Comparison of ENCODE assay signal across 10 mouse cellular contexts in genomic region chr4:18649153-18649552, GRCm38 (mm10).
DNase-seq lines count a peak whose midpoint lies in the region; ATAC-seq and TF ChIP-seq lines count a peak whose summit lies in the region.
"Had no signal": no experiment of that assay in that cellular context is flagged by ENCODE, and none has a peak within 500 bp of the region (broad histone marks: within the 10 kb centered on the region; RNA-seq: fewer than 3 reads in every experiment).

No protein-coding gene starts in this region.

- H3K9ac ChIP-seq in forebrain, postnatal 0 days, result no peak overlapping the region
- H3K9ac ChIP-seq in limb, embryonic 14.5 days (ENCODE audit: low read depth, low read length, severe bottlenecking), result no peak overlapping the region

- no peak; the same call in 1 of the 2 replicates for ATAC-seq in forebrain, postnatal 0 days
- ATAC-seq in limb, embryonic 14.5 days (ENCODE audit: low FRiP score, low read depth), result no peak
- ATAC-seq in megakaryocyte progenitor cell, adult 5-6 weeks (replicated peaks; ENCODE audit: poor library complexity), result no peak

- WGBS in forebrain, postnatal 0 days, result 29% methylated on average over 1 of the region's 1 CpGs
- 60% methylated on average over 1 of the region's 1 CpGs for WGBS in forebrain, embryonic 10.5 days
- 25% methylated on average over 1 of the region's 1 CpGs for WGBS in limb, embryonic 14.5 days
- whole genome bisulfite sequencing in limb, embryonic 10.5 days, result 54% methylated on average over 1 of the region's 1 CpGs

- no peaks in the 10 kb centered on the region for H3K36me3 ChIP-seq in forebrain, postnatal 0 days (ENCODE audit: insufficient read depth)
- no peaks in the 10 kb centered on the region for H3K36me3 ChIP-seq in forebrain, embryonic 10.5 days (replicated peaks)
- no peaks in the 10 kb centered on the region for H3K36me3 ChIP-seq in limb, embryonic 14.5 days (ENCODE audit: control insufficient read depth, insufficient read depth, low read length)
- no peaks in the 10 kb centered on the region for H3K36me3 ChIP-seq in limb, embryonic 10.5 days
- H3K36me3 ChIP-seq: G1E had no signal

- H3K9me3 ChIP-seq in forebrain, postnatal 0 days (ENCODE audit: low read length), result no peaks in the 10 kb centered on the region
- no peaks in the 10 kb centered on the region for H3K9me3 ChIP-seq in forebrain, embryonic 10.5 days
- H3K9me3 ChIP-seq in limb, embryonic 14.5 days (ENCODE audit: control insufficient read depth, low read length), result no peaks in the 10 kb centered on the region
- H3K9me3 ChIP-seq in limb, embryonic 10.5 days (replicated peaks), result no peaks in the 10 kb centered on the region
- H3K9me3 ChIP-seq: G1E had no signal

- no peaks in the 10 kb centered on the region for H3K4me1 ChIP-seq in forebrain, postnatal 0 days (ENCODE audit: insufficient read depth)
- H3K4me1 ChIP-seq in forebrain, embryonic 10.5 days, result no peaks in the 10 kb centered on the region
- H3K4me1 ChIP-seq in limb, embryonic 14.5 days (ENCODE audit: control insufficient read depth, insufficient read depth, low read length), result no peaks in the 10 kb centered on the region
- H3K4me1 ChIP-seq in limb, embryonic 10.5 days, result no peaks in the 10 kb centered on the region

- H3K27me3 ChIP-seq in forebrain, postnatal 0 days (ENCODE audit: insufficient read depth, low read length), result no peaks in the 10 kb centered on the region
- no peaks in the 10 kb centered on the region for H3K27me3 ChIP-seq in forebrain, embryonic 10.5 days (ENCODE audit: poor library complexity, severe bottlenecking)
- H3K27me3 ChIP-seq in limb, embryonic 14.5 days (ENCODE audit: control insufficient read depth, insufficient read depth, low read length), result no peaks in the 10 kb centered on the region
- H3K27me3 ChIP-seq in limb, embryonic 10.5 days (ENCODE audit: low read depth, poor library complexity, severe bottlenecking), result no peaks in the 10 kb centered on the region

- H3K27ac ChIP-seq in forebrain, postnatal 0 days (ENCODE audit: low read depth, low read length), result no peak overlapping the region
- H3K27ac ChIP-seq in forebrain, embryonic 10.5 days, result no peak overlapping the region
- no peak overlapping the region for H3K27ac ChIP-seq in limb, embryonic 14.5 days (replicated peaks; ENCODE audit: low read depth, low read length)
- H3K27ac ChIP-seq in limb, embryonic 10.5 days, result no peak overlapping the region

- DNase-seq in forebrain, postnatal 0 days, result peak; percentile 56
- no peak for DNase-seq in forebrain, embryonic 10.5 days (ENCODE audit: extremely low spot score, low spot score)
- peak; percentile 26 for DNase-seq in limb, embryonic 14.5 days (ENCODE audit: low spot score)
- no peak for DNase-seq in limb, embryonic 10.5 days (ENCODE audit: low spot score)
- DNase-seq in embryo, embryonic 11 days, result peak; percentile 47
- DNase-seq in right cerebral cortex, postnatal 36 days (ENCODE audit: low spot score in 2 of 2), result peak; percentile 2 to 17
- DNase-seq in urinary bladder, postnatal 36 days (ENCODE audit: low spot score in 2 of 2), result no peak
- DNase-seq: cerebellum, adult 9-11 months had no signal

- TF ChIP-seq POLR2A in limb, embryonic 14.5 days (IDR thresholded peaks at IDR 0.05; ENCODE audit: borderline replicate concordance, extremely low read depth, insufficient read depth, insufficient read length), result no peak

- peak; percentile 59 for TF ChIP-seq CTCF in forebrain, postnatal 0 days (IDR thresholded peaks at IDR 0.05; ENCODE audit: low read depth)

- H3K4me2 ChIP-seq in forebrain, postnatal 0 days (ENCODE audit: low read depth), result no peak overlapping the region
- no peak overlapping the region for H3K4me2 ChIP-seq in limb, embryonic 14.5 days (replicated peaks; ENCODE audit: low read depth, low read length, severe bottlenecking)

- no peak overlapping the region for H3K4me3 ChIP-seq in forebrain, postnatal 0 days (ENCODE audit: low read depth, low read length)
- no peak overlapping the region for H3K4me3 ChIP-seq in forebrain, embryonic 10.5 days
- no peak overlapping the region for H3K4me3 ChIP-seq in limb, embryonic 14.5 days (replicated peaks; ENCODE audit: low read length)
- H3K4me3 ChIP-seq in limb, embryonic 10.5 days, result no peak overlapping the region

Comparison
In these comparisons a context has a peak if more than half of its experiments do, and no peak if none do; other contexts are left out.
1. DNase-seq: peak in forebrain, postnatal 0 days (single experiment), limb, embryonic 14.5 days (single experiment), embryo, embryonic 11 days (single experiment) and right cerebral cortex, postnatal 36 days (2 of 2); none in forebrain, embryonic 10.5 days (single experiment), limb, embryonic 10.5 days (single experiment) and urinary bladder, postnatal 36 days (0 of 2).